9 mouse cellular contexts compared by ENCODE assay signal in genomic region chr6:114676091-114676490, GRCm38 (mm10).
"Had no signal": no experiment of that assay in that cellular context is flagged by ENCODE, and none has a peak within 500 bp of the region (broad histone marks: within the 10 kb centered on the region; RNA-seq: fewer than 3 reads in every experiment).

No protein-coding gene starts in this region.

- DNase-seq: kidney, postnatal 25 days; layer of hippocampus, adult 9-11 months; left cerebral cortex, postnatal 4 days; liver, postnatal 0 days; lung, embryonic 14.5 days; retina, postnatal 1 day; right cerebral cortex, postnatal 25 days; spleen, adult 18-20 months; thymus, postnatal 25 days had no signal
